ENCODE assay signal across 21 mouse cellular contexts in the genomic region with DNA sequence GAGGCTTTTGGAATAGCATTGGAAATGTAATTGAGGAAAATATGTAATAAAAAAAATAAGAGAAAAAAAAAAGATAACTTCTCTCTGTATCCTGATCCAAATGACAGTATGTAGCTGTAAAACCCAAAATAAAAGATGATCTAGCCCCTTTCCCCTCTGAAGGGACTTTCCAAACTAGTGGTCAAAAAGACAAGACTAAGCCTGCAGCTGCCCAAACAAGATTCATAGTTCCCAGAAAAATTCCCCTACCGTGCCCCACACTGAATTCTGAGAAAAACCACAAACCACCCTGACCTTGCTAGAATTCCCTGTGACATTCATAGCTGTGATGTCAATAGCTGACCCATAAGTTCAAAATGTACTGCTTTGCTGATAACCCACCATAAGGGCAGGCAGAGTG.
DNase-seq lines count a peak whose midpoint lies in the region; ATAC-seq and TF ChIP-seq lines count a peak whose summit lies in the region.
"Had no signal": no experiment of that assay in that cellular context is flagged by ENCODE, and none has a peak within 500 bp of the region (broad histone marks: within the 10 kb centered on the region; RNA-seq: fewer than 3 reads in every experiment).

No protein-coding gene starts in this region.

- no peak overlapping the region for H3ac ChIP-seq in C2C12 (ENCODE audit: control insufficient read depth, insufficient read length, low read depth)
- H3ac ChIP-seq in myocyte (ENCODE audit: control insufficient read depth, insufficient read length): no peak overlapping the region

- H3K4me3 ChIP-seq in C2C12 (ENCODE audit: insufficient read depth, poor library complexity, severe bottlenecking) (no peak overlapping the region), G1E (ENCODE audit: low read depth, low read length) (no peak overlapping the region), myocyte (no peak overlapping the region)
- H3K4me3 ChIP-seq in forebrain, embryonic 12.5 days (replicated peaks): no peak overlapping the region
- H3K4me3 ChIP-seq in neural tube, embryonic 15.5 days (replicated peaks): no peak overlapping the region
- H3K4me3 ChIP-seq: embryonic facial prominence, embryonic 10.5 days; embryonic facial prominence, embryonic 12.5 days had no signal

- H3K9me3 ChIP-seq in G1E (replicated peaks): no peaks in the 10 kb centered on the region
- H3K9me3 ChIP-seq in forebrain, embryonic 12.5 days: no peaks in the 10 kb centered on the region
- H3K9me3 ChIP-seq in neural tube, embryonic 15.5 days (replicated peaks): no peaks in the 10 kb centered on the region
- H3K9me3 ChIP-seq: embryonic facial prominence, embryonic 10.5 days; embryonic facial prominence, embryonic 12.5 days had no signal

- DNase-seq in G1E (ENCODE audit: low spot score): no peak
- DNase-seq in kidney, postnatal 4 days: no peak
- no peak for DNase-seq in layer of hippocampus, adult 9-11 months
- DNase-seq: adrenal gland, adult 8-10 months; adrenal gland, postnatal 14 days; B cell, adult 2 months; cerebellum, adult 11-12 months; cerebellum, adult 2 months; cerebellum, adult 9-10 months; cerebellum, postnatal 10 days; cerebellum, postnatal 25 days had no signal

- H3K9ac ChIP-seq in forebrain, embryonic 12.5 days: no peak overlapping the region
- H3K9ac ChIP-seq in neural tube, embryonic 15.5 days (replicated peaks): no peak overlapping the region
- H3K9ac ChIP-seq: embryonic facial prominence, embryonic 12.5 days had no signal

- peaks cover 27% of the 10 kb centered on the region for H3K4me1 ChIP-seq in G1E (ENCODE audit: insufficient read depth, low read depth, low read length)
- H3K4me1 ChIP-seq in forebrain, embryonic 12.5 days: no peaks in the 10 kb centered on the region
- no peaks in the 10 kb centered on the region for H3K4me1 ChIP-seq in neural tube, embryonic 15.5 days
- H3K4me1 ChIP-seq: embryonic facial prominence, embryonic 10.5 days; embryonic facial prominence, embryonic 12.5 days had no signal

- no peak for TF ChIP-seq POLR2A in myocyte (IDR thresholded peaks at IDR 0.05; ENCODE audit: insufficient read length, low read depth)

- peak; percentile 40 for ATAC-seq in G1E (ENCODE audit: extremely low read depth, insufficient number of reproducible peaks, low FRiP score, poor library complexity, severe bottlenecking)
- ATAC-seq in forebrain, embryonic 12.5 days (ENCODE audit: low FRiP score): no peak
- ATAC-seq in neural tube, embryonic 15.5 days (ENCODE audit: low FRiP score): no peak
- ATAC-seq: activated CD4-positive, CD25-positive, alpha-beta regulatory T cell, adult 4 months; forebrain, embryonic 14.5 days; forebrain, embryonic 16.5 days; Patski had no signal

- no peaks in the 10 kb centered on the region for H3K79me3 ChIP-seq in C2C12 (ENCODE audit: low read depth)

- H3K27me3 ChIP-seq in C2C12 (ENCODE audit: control insufficient read depth, insufficient read depth, insufficient read length): no peaks in the 10 kb centered on the region
- no peaks in the 10 kb centered on the region for H3K27me3 ChIP-seq in G1E (ENCODE audit: insufficient read depth, low read length)
- H3K27me3 ChIP-seq in myocyte (ENCODE audit: control insufficient read depth, insufficient read depth, insufficient read length): no peaks in the 10 kb centered on the region
- no peaks in the 10 kb centered on the region for H3K27me3 ChIP-seq in forebrain, embryonic 12.5 days
- no peaks in the 10 kb centered on the region for H3K27me3 ChIP-seq in neural tube, embryonic 15.5 days (replicated peaks)
- H3K27me3 ChIP-seq: embryonic facial prominence, embryonic 12.5 days; Patski had no signal

- H3K79me2 ChIP-seq in C2C12 (ENCODE audit: control insufficient read depth, insufficient read depth) (no peaks in the 10 kb centered on the region), myocyte (ENCODE audit: control insufficient read depth, insufficient read depth) (no peaks in the 10 kb centered on the region)

- 93% methylated on average over 1 of the region's 1 CpGs for WGBS in forebrain, embryonic 12.5 days
- WGBS in neural tube, embryonic 15.5 days: 93% methylated on average over 1 of the region's 1 CpGs

- H3K27ac ChIP-seq in forebrain, embryonic 12.5 days: no peak overlapping the region
- H3K27ac ChIP-seq in neural tube, embryonic 15.5 days (replicated peaks): no peak overlapping the region
- H3K27ac ChIP-seq: embryonic facial prominence, embryonic 10.5 days; embryonic facial prominence, embryonic 12.5 days had no signal

- H3K36me3 ChIP-seq in C2C12 (ENCODE audit: control insufficient read depth, insufficient read depth) (no peaks in the 10 kb centered on the region), G1E (replicated peaks) (no peaks in the 10 kb centered on the region), myocyte (ENCODE audit: control insufficient read depth, insufficient read depth) (no peaks in the 10 kb centered on the region)
- H3K36me3 ChIP-seq in forebrain, embryonic 12.5 days (replicated peaks): no peaks in the 10 kb centered on the region
- H3K36me3 ChIP-seq in neural tube, embryonic 15.5 days: no peaks in the 10 kb centered on the region
- H3K36me3 ChIP-seq: embryonic facial prominence, embryonic 10.5 days; embryonic facial prominence, embryonic 12.5 days had no signal

- no peak overlapping the region for H3K4me2 ChIP-seq in myocyte (ENCODE audit: low read depth)
- no peak overlapping the region for H3K4me2 ChIP-seq in forebrain, embryonic 12.5 days
- H3K4me2 ChIP-seq in neural tube, embryonic 15.5 days: no peak overlapping the region
- H3K4me2 ChIP-seq: embryonic facial prominence, embryonic 12.5 days had no signal

- TF ChIP-seq CTCF in C2C12 (IDR thresholded peaks at IDR 0.05; ENCODE audit: control insufficient read depth, insufficient read depth, insufficient read length) (no peak), G1E (IDR thresholded peaks at IDR 0.05; ENCODE audit: low read depth, low read length) (no peak)

TF ChIP-seq in C2C12, 6 proteins besides CTCF, POLR2A, EP300 and RAD21:
- TF ChIP-seq MYOD1 (IDR thresholded peaks at IDR 0.05; ENCODE audit: control insufficient read depth, insufficient read length, low read depth) (peak; percentile 46), MAX (IDR thresholded peaks at IDR 0.05) (no peak)

TF ChIP-seq in myocyte, 11 proteins besides CTCF, POLR2A, EP300 and RAD21:
- no peak for TF ChIP-seq USF1 (IDR thresholded peaks at IDR 0.05; ENCODE audit: low read depth)
- no peak for TF ChIP-seq MAX (IDR thresholded peaks at IDR 0.05; ENCODE audit: low read depth)
- TF ChIP-seq CEBPB (IDR thresholded peaks at IDR 0.05; ENCODE audit: insufficient read depth, poor library complexity, severe bottlenecking): no peak
- no peak for TF ChIP-seq POLR2AphosphoS2 (IDR thresholded peaks at IDR 0.05; ENCODE audit: insufficient read length, low read depth)
- peak; percentile 76 for TF ChIP-seq TCF12 (IDR thresholded peaks at IDR 0.05; ENCODE audit: insufficient read depth, poor library complexity, severe bottlenecking)
- peak in 2 of 3 experiments; percentile 10 for TF ChIP-seq MYOD1 (IDR thresholded peaks at IDR 0.05; ENCODE audit: control insufficient read depth in 1 of 3, insufficient read length in 2 of 3, low read depth in 2 of 3)
- no peak for TF ChIP-seq TCF3 (IDR thresholded peaks at IDR 0.05; ENCODE audit: insufficient read length, low read depth)
- TF ChIP-seq E2F4 (IDR thresholded peaks at IDR 0.05; ENCODE audit: insufficient read depth): no peak
- TF ChIP-seq SRF (IDR thresholded peaks at IDR 0.05; ENCODE audit: control insufficient read depth, insufficient read length, low read depth): no peak
- no peak for TF ChIP-seq REST (IDR thresholded peaks at IDR 0.05; ENCODE audit: insufficient read depth, insufficient read length)
- TF ChIP-seq MYOG (IDR thresholded peaks at IDR 0.05; ENCODE audit: control insufficient read depth in 1 of 3, insufficient read depth in 1 of 3, insufficient read length in 2 of 3, low read depth in 2 of 3): no peak
